Mouse (Mus musculus) adrenal gland, adult 2 months (tissue): ENCODE results near the gene Cabin1. TPM values are rescaled to one million over a fixed set of nuclear protein-coding genes. Genes with fewer than 3 reads are reported as not detected.
A peak's percentile ranks its signal among the peaks of the same experiment; 100 is the strongest.

Experiments
- DNase-seq: peaks from one replicate; pipeline ENCODE4 v3.0.0; 2021
- polyA plus RNA-seq: library from polyadenylated mRNA; depleted of rRNA; stranded (reverse); fragments of >200 nt; gene quantifications from 2 replicates; pipeline ENCODE4 v1.2.3, GENCODE M21; 2012
- total RNA-seq, 2 experiments: library from RNA; stranded (reverse); gene quantifications; 2 replicates each; pipeline ENCODE4 v1.2.3; 2021

The Cabin1 gene
- total and polyA plus RNA-seq, 3 experiments, result 24.2 to 42.6 (median 31.9) TPM

GRCm38 (mm10) chr10:75702494-75702893 lies 61.6 kb downstream of the Cabin1 start:
- no peak for DNase-seq

- no peak for DNase-seq
Measured at GRCm38 (mm10) chr10:75701280-75701679, 62.9 kb downstream of the Cabin1 start.

GRCm38 (mm10) chr10:75697693-75698092 lies 66.4 kb downstream of the Cabin1 start:
- no peak for DNase-seq

GRCm38 (mm10) chr10:75696597-75697355 lies 67.4 kb downstream of the Cabin1 start:
- no peak for DNase-seq

- DNase-seq, result no peak
Measured at GRCm38 (mm10) chr10:75695521-75695920, 68.6 kb downstream of the Cabin1 start.

- DNase-seq, result no peak
Measured at GRCm38 (mm10) chr10:75695078-75695477, 69.1 kb downstream of the Cabin1 start.

GRCm38 (mm10) chr10:75694567-75694966 lies 69.6 kb downstream of the Cabin1 start:
- DNase-seq, result no peak

GRCm38 (mm10) chr10:75693451-75694233 lies 70.5 kb downstream of the Cabin1 start:
- no peak for DNase-seq

- no peak for DNase-seq
Measured at GRCm38 (mm10) chr10:75688598-75688997, 75.5 kb downstream of the Cabin1 start.

- DNase-seq, result no peak
Measured at GRCm38 (mm10) chr10:75686724-75687123, 77.4 kb downstream of the Cabin1 start.

GRCm38 (mm10) chr10:75684035-75685004 lies 79.8 kb downstream of the Cabin1 start:
- DNase-seq, result no peak

GRCm38 (mm10) chr10:75680574-75681001 lies 83.6 kb downstream of the Cabin1 start:
- DNase-seq, result no peak

- DNase-seq, result no peak
Measured at GRCm38 (mm10) chr10:75679204-75679603, 84.9 kb downstream of the Cabin1 start.

- DNase-seq, result no peak
Measured at GRCm38 (mm10) chr10:75677989-75678388, 86.2 kb downstream of the Cabin1 start.

GRCm38 (mm10) chr10:75677571-75677970 lies 86.6 kb downstream of the Cabin1 start:
- DNase-seq, result no peak

- peak; percentile 26 for DNase-seq
Measured at GRCm38 (mm10) chr10:75676819-75677565, 87.1 kb downstream of the Cabin1 start.

- DNase-seq, result no peak
Measured at GRCm38 (mm10) chr10:75676286-75676685, 87.9 kb downstream of the Cabin1 start.

- DNase-seq, result no peak
Measured at GRCm38 (mm10) chr10:75675594-75675993, 88.5 kb downstream of the Cabin1 start.

GRCm38 (mm10) chr10:75669936-75670335 lies 94.2 kb downstream of the Cabin1 start:
- no peak for DNase-seq

- peak; percentile 86 for DNase-seq
Measured at GRCm38 (mm10) chr10:75667911-75668270, 96.2 kb downstream of the Cabin1 start.
